Mouse (Mus musculus) Patski (cell line): ENCODE measurements at regions not wholly inside any gene's neighbourhood (a gene's known extent, or its start where the extent isn't known, plus 50 kb on each side); places are given as distances from the start of the nearest gene placed in this dataset.

Experiments used
- ATAC-seq: fragments of 100-300 bp; one replicate; pipeline ENCODE4 v1.8.0; 2021
- CTCF ChIA-PET: fragments of 350-600 bp; sonication (Branson Sonifier 250); formaldehyde crosslinking; loops from one replicate; lab custom pipeline; 2022; ENCODE audit warnings: inconsistent platforms; lab: Charles Lee
- POLR2A ChIA-PET: fragments of 350-600 bp; sonication (Branson Sonifier 250); formaldehyde crosslinking; loops from one replicate; lab custom pipeline; 2022; ENCODE audit warnings: antibody characterized with exemption, inconsistent platforms; lab: Charles Lee
- DNase-seq: peaks from one replicate; pipeline ENCODE4 v3.0.0-alpha.2; 2011; ENCODE audit warnings: low read depth, low spot score
- H3K27me3 ChIP-seq: fragments of 371-371 bp; one replicate; pipeline ENCODE4 v1.5.1; 2021
- CTCF ChIP-seq: fragments of 100-300 bp; IDR thresholded peaks from one replicate; pipeline ENCODE4 v1.5.1; 2021
- in situ Hi-C: fragments of 300-500 bp; cut with MboI; formaldehyde crosslinking; loops from 3 replicates; pipeline ENCODE4 v1.11.1; 2018; ENCODE audit warnings: low pct_unique_long_range_greater_than_20kb, mixed read lengths

DNA sequence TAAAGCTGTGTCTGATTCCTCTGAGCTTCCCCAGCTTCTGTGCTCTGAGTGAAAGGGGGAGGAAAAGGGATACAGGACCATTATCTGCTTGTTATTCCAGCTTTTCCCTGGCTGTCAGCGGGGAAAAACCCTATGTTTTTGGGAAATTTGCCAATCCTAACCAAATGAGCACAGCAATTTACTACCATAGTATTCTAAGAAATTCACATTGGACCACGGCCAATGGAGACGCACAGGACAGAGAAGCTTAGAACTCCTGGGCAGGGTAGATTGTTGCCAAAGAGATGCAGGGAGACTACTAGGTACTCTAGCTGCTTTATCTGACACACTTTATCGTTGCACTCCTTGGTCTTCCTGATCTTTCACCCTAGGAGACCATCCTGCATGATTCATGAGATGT lies 303.2 kb downstream of the Olfm3 start:
- TF ChIP-seq CTCF: no peak
- in situ Hi-C loops: no loop called here
- DNase-seq (no peak), ATAC-seq (no peak)
- CTCF ChIA-PET: interaction anchor here (1.3 kb wide), 1 partner anchor 10 kb away, joined by 3 read pairs; no protein-coding TSS in a partner anchor
- H3K27me3 ChIP-seq: no peaks in the 10 kb centered on the region
- POLR2A ChIA-PET: no interaction called here

DNA sequence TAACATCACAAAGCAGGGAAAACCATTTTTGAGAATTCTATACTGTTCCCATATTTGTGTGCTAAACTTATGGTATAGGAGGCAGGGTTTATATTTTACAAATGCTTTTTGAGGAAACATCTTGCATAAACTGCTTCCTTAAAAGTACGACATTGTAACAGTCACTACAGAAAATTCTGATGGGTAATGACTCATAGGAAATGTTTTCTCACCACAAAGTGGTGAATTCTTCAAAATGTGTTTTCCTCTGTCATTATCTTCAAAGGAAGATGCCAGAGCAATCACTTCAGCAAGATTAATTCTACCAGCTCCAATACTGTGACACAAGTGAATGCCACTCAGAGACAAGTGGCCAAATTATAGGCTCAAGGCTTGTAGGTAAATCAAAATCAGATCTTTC lies 308.0 kb downstream of the Olfm3 start:
- in situ Hi-C loops: no loop called here
- no peaks in the 10 kb centered on the region for H3K27me3 ChIP-seq
- TF ChIP-seq CTCF: no peak
- POLR2A ChIA-PET: no interaction called here
- CTCF ChIA-PET: no interaction called here
- DNase-seq: no peak
- no peak for ATAC-seq

DNA sequence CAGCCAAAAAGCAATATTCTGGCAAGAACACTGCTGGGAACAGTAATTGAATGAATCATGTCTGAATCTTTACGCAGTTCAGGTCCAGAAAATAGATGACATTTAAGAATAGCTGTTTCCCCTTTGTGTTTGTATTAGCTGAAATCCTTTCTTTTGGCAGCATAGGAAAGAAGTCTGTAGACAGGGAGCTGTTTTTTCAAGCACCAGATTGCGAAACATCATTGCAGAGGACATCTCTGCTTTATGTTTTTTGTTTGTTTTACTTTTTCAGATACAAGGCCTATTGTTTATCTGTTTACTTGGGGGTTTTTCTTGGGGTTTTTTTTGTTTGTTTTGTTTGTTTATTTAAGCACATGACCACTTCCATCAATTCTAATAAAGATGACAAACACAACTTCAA lies 309.6 kb downstream of the Olfm3 start:
- in situ Hi-C loops: no loop called here
- DNase-seq: no peak
- CTCF ChIA-PET: interaction anchor here (1.3 kb wide), 1 partner anchor 9 kb away, joined by 4 read pairs; no protein-coding TSS in a partner anchor

DNA sequence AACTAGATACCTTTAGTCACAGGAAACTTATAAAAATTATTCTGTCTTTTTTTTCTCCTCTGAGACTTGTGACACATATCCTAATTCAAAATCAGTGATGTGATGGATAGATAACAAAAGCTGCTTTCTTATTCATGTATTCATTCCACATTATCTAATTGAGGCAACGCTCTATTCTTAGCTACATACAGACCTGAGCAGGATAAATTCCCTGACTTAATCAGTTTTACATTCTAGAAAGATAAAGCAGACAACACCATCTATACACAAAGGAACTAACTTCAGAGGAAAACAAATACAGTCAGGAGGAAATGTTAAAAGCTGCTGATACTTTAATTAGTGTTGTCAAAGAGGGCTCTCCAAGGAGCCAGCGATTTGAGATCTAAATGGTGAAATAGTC lies 336.6 kb downstream of the Olfm3 start:
- DNase-seq (no peak), ATAC-seq (no peak)
- ChIA-PET CTCF (interaction anchor here (1.0 kb wide), 1 partner anchor 9 kb away, joined by 3 read pairs; no protein-coding TSS in a partner anchor), POLR2A (no interaction called here)
- no peak for TF ChIP-seq CTCF
- in situ Hi-C loops: no loop called here
- H3K27me3 ChIP-seq: no peaks in the 10 kb centered on the region

More for the DNA sequence above, 309.6 kb downstream of the Olfm3 start:
- no peaks in the 10 kb centered on the region for H3K27me3 ChIP-seq
- POLR2A ChIA-PET: no interaction called here
- no peak for ATAC-seq
- no peak for TF ChIP-seq CTCF

DNA sequence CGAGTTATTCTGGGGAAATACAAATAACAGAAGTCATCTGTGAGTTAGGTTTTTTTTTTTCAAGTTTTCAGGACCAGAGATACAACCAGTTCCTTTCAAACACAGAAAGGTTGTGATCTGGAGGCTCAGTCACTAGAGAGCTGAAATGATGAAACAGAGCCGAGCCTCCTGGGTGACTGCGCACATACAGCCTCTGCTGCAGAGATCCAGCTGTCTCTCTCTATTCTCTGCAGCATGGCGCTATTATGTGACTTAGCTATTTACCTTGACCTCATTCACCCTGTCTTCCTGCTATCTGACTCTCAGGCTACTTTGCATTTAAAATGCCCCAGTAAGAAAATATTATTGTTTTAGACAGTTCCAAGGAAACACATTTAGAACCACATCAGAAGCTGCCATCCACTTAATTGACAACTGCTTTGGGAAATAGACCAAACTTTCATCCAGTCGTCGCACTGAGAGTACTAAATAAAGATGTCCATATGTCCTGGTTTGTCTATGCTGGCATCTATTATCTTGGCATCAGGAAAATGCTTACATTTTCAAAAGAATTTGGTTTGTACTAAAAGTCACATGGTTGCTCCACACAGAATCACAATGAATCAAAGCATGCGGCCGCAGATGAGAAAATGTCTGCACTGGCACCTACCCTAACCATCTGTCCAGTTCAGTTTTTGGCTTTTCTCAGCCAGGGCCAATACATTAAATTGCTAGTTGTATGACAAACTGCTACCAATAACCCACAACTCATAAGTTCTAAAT lies 348.9 kb downstream of the Olfm3 start:
- DNase-seq (no peak), ATAC-seq (no peak)
- ChIA-PET CTCF (no interaction called here), POLR2A (no interaction called here)
- in situ Hi-C loops: no loop called here
- no peaks in the 10 kb centered on the region for H3K27me3 ChIP-seq
- TF ChIP-seq CTCF: no peak

DNA sequence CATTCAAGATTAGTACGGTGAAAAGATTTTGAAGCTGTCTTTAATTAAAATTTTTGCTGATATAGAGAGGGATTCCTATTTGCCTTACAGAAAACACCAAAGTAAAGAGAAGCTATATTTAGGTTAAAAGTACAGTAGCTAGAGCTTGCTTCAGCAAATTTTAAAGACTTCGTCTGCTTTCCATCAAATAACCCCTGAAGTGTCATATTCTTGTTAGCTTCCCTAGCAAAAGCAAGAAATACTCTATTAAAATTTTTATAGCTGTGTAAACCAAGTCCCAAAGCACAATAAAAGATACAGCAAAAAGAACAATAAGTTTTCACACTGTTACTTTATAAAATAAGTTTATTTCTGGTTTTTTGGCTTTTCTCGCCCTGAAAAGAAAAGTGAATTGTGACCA lies 372.3 kb downstream of the Olfm3 start:
- POLR2A ChIA-PET: no interaction called here
- CTCF ChIA-PET: interaction anchor here (1.4 kb wide), 1 partner anchor 17 kb away, joined by 3 read pairs; no protein-coding TSS in a partner anchor
- no peak for TF ChIP-seq CTCF
- ATAC-seq: no peak
- no peak for DNase-seq
- in situ Hi-C loops: no loop called here
- H3K27me3 ChIP-seq: no peaks in the 10 kb centered on the region

DNA sequence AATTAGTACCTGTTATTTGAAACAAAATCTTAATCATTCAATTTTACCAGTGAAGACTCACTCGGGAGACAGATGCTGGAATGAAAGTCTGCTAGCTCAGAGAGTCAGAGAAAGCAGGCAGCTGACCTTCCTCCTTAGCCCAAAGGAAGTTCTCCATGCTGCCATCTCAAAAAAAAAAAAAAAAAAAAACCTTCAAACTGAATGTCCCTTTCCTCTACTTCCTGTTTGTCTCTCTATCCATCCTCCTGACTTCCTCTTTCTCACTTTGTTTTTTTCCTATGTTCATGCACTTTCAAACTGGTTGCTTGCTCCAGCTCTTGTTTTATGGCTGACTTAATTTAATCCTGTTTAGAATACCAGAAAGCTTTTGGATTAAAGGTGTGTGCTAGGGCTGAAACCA lies 377.4 kb downstream of the Olfm3 start:
- CTCF ChIA-PET: no interaction called here

DNA sequence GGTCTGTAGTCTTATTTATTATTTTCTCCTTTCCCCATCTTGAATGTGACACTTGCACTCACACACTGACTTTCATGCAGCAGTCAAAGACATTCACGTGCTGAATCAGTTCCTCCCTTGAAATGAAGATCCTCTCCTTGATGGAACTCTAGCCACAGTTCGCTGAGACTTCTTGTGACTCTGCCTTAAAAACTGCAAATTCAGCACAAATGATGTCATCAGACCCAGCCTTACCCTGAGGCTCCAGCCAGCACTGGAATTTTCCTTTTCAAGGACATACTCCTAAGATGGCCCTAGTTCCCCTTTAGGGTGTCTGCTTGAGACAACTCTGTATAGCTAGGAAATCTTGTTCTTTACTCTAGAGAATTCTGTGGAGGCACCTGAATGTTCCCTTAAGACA lies 380.6 kb downstream of the Olfm3 start:
- in situ Hi-C loops: no loop called here
- TF ChIP-seq CTCF: no peak
- H3K27me3 ChIP-seq: no peaks in the 10 kb centered on the region
- POLR2A ChIA-PET: no interaction called here
- CTCF ChIA-PET: no interaction called here
- DNase-seq: no peak
- ATAC-seq: no peak

More for the DNA sequence above, 377.4 kb downstream of the Olfm3 start:
- no peak for DNase-seq
- POLR2A ChIA-PET: no interaction called here
- no peak for ATAC-seq
- no peaks in the 10 kb centered on the region for H3K27me3 ChIP-seq
- no peak for TF ChIP-seq CTCF
- in situ Hi-C loops: no loop called here
